Mouse (Mus musculus) fibroblast of lung, adult 2 months (primary cell): ENCODE measurements around the gene Oit1.
A peak's percentile ranks its signal among the peaks of the same experiment; 100 is the strongest.

Experiments used
- DNase-seq: peaks from one replicate; pipeline ENCODE4 v3.0.0-alpha.2; 2011; ENCODE audit warnings: low read depth

Gene Oit1

GRCm38 (mm10) chr14:8335947-8336346, 42.6 kb downstream of the Oit1 start:
- DNase-seq, result no peak

- DNase-seq, result no peak
Observed at GRCm38 (mm10) chr14:8334511-8334910, 44.0 kb downstream of the Oit1 start.

- DNase-seq, result no peak
Observed at GRCm38 (mm10) chr14:8332314-8333252, 46.0 kb downstream of the Oit1 start.

- DNase-seq, result no peak
Observed at GRCm38 (mm10) chr14:8331307-8331905, 47.1 kb downstream of the Oit1 start.

GRCm38 (mm10) chr14:8330390-8330789, 48.2 kb downstream of the Oit1 start:
- no peak for DNase-seq

- DNase-seq, result no peak
Observed at GRCm38 (mm10) chr14:8329552-8329951, 49.0 kb downstream of the Oit1 start.

- no peak for DNase-seq
Observed at GRCm38 (mm10) chr14:8327371-8327770, 51.2 kb downstream of the Oit1 start.

- no peak for DNase-seq
Observed at GRCm38 (mm10) chr14:8326961-8327360, 51.6 kb downstream of the Oit1 start.

- no peak for DNase-seq
Observed at GRCm38 (mm10) chr14:8325746-8326145, 52.8 kb downstream of the Oit1 start.

GRCm38 (mm10) chr14:8320528-8320927, 58.0 kb downstream of the Oit1 start:
- DNase-seq, result no peak

- no peak for DNase-seq
Observed at GRCm38 (mm10) chr14:8317194-8318097, 61.1 kb downstream of the Oit1 start, which contains the start of gene Fam107a. TSS of gene Fam107a (minus strand) at chr14:8318023.

GRCm38 (mm10) chr14:8316366-8317193, 62.0 kb downstream of the Oit1 start:
- no peak for DNase-seq

- DNase-seq, result no peak
Observed at GRCm38 (mm10) chr14:8315169-8315568, 63.4 kb downstream of the Oit1 start.

GRCm38 (mm10) chr14:8314536-8314935, 64.0 kb downstream of the Oit1 start:
- DNase-seq, result no peak

- DNase-seq, result no peak
Observed at GRCm38 (mm10) chr14:8313877-8314276, 64.7 kb downstream of the Oit1 start.

GRCm38 (mm10) chr14:8309621-8310141, 68.9 kb downstream of the Oit1 start:
- no peak for DNase-seq

- DNase-seq, result no peak
Observed at GRCm38 (mm10) chr14:8308650-8309049, 69.9 kb downstream of the Oit1 start.

GRCm38 (mm10) chr14:8306884-8307283, 71.7 kb downstream of the Oit1 start:
- DNase-seq, result peak; percentile 58

- peak; percentile 90 for DNase-seq
Observed at GRCm38 (mm10) chr14:8305014-8305413, 73.5 kb downstream of the Oit1 start.

GRCm38 (mm10) chr14:8304082-8304481, 74.5 kb downstream of the Oit1 start:
- no peak for DNase-seq

- DNase-seq, result no peak
Observed at GRCm38 (mm10) chr14:8302687-8303086, 75.9 kb downstream of the Oit1 start.
